Mouse (Mus musculus): ENCODE data around the gene Sap25.

GRCm38 (mm10) chr5:137644484-137644883 is 3.4 kb downstream of the Sap25 start:
- TF ChIP-seq CTCF (IDR thresholded peaks at IDR 0.05; ENCODE audit: extremely low read depth, insufficient read length, insufficient replicate concordance, low read depth, low read length) (no peak), POLR2A (IDR thresholded peaks at IDR 0.05; ENCODE audit: low read depth, low read length) (no peak)

All from small intestine, adult 2 months (tissue).